Mouse (Mus musculus): ENCODE results near the gene Atp5mpl.

- TF ChIP-seq POLR2A (IDR thresholded peaks at IDR 0.05; ENCODE audit: control insufficient read depth in 1 of 2, insufficient read depth in 1 of 2, low read depth in 1 of 2, low read length in 2 of 2, poor library complexity in 1 of 2), result no peak
- TF ChIP-seq KAT2A (conservative IDR thresholded peaks at IDR 0.05; ENCODE audit: low read depth, low read length), result no peak
- no peak for TF ChIP-seq ZKSCAN1 (IDR thresholded peaks at IDR 0.05; ENCODE audit: low read depth, low read length)
- TF ChIP-seq POLR2AphosphoS2 (IDR thresholded peaks at IDR 0.05; ENCODE audit: low read length), result no peak
- no peak for TF ChIP-seq CTCF (IDR thresholded peaks at IDR 0.05 in 2 of 3, conservative IDR thresholded peaks at IDR 0.05 in 1 of 3; ENCODE audit: control insufficient read depth in 1 of 3, insufficient read depth in 1 of 3, low read depth in 2 of 3, low read length in 3 of 3, poor library complexity in 1 of 3, severe bottlenecking in 1 of 3)
- no peak for TF ChIP-seq TAL1 (IDR thresholded peaks at IDR 0.05; ENCODE audit: low read length)
- TF ChIP-seq POLR2AphosphoS5 (IDR thresholded peaks at IDR 0.05; ENCODE audit: borderline replicate concordance, low read depth, low read length), result no peak
- TF ChIP-seq E2F4 (IDR thresholded peaks at IDR 0.05; ENCODE audit: borderline replicate concordance, low read depth, low read length), result no peak
- no peak for TF ChIP-seq MYC (IDR thresholded peaks at IDR 0.05; ENCODE audit: low read depth, low read length)
- TF ChIP-seq GATA1 (IDR thresholded peaks at IDR 0.05; ENCODE audit: low read depth, low read length), result no peak
- TF ChIP-seq ETS1 (IDR thresholded peaks at IDR 0.05; ENCODE audit: low read depth, low read length), result no peak
- no peak for TF ChIP-seq MXI1 (IDR thresholded peaks at IDR 0.05; ENCODE audit: low read depth, low read length)
- no peak for TF ChIP-seq USF1 (IDR thresholded peaks at IDR 0.05; ENCODE audit: low read depth, low read length)
- no peak for TF ChIP-seq MAX (IDR thresholded peaks at IDR 0.05; ENCODE audit: low read length)
Observed at GRCm38 (mm10) chr12:111914031-111914430, 52.7 kb downstream of the Atp5mpl start.

Measured in MEL (cell line).